Mouse (Mus musculus): ENCODE measurements around the gene Smtnl2. TPM values are rescaled to one million over a fixed set of nuclear protein-coding genes. Genes with fewer than 3 reads are reported as not detected.
"Not testable (repeated sequence)": the region's sequence is repeated elsewhere in the genome, so short reads cannot be mapped to it uniquely, and the experiment has no call there.

The Smtnl2 gene
- total RNA-seq, 1 experiment, result 23.6 TPM

DNA sequence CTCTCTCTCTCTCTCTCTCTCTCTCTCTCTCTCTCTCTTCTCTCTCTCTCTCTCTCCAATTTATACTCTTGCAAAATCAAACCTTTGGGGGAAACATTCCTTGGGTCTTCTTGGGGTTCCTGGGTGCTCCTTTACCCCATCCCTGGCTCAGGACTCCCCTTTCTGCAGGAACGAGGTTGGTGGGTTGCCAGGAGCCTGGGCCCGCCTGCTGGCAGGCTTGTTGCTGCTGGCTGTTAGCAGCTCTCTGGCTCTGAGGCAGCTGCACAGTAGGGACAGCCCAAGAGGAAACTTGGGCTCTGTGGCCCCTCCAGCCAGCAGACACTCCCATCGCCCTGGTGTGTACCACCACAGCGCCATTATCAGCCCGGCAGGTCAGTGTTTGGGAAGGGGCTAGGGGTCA lies 24.8 kb upstream of the Smtnl2 start:
- in situ Hi-C loops (cut with MboI; ENCODE audit: low sequenced_read_pairs in 2 of 2, unreplicated experiment in 2 of 2), result loop anchor here in 1 of 2 experiments (25.0 kb wide), 1 partner anchor 224 kb away; the partner anchor contains the start of genes 4933427D14Rik, Gm43951, Med31 and Txndc17
- no peaks in the 10 kb centered on the region for H3K36me3 ChIP-seq (ENCODE audit: control insufficient read depth, insufficient read depth, low read length, poor library complexity, severe bottlenecking)
- H3K4me1 ChIP-seq (ENCODE audit: control insufficient read depth in 2 of 2, insufficient read depth in 2 of 2, low read length in 2 of 2, poor library complexity in 1 of 2), result peaks cover 5 to 12% of the 10 kb centered on the region in 2 experiments; a peak in 2 of 4 replicates
- no peak overlapping the region for H3K4me3 ChIP-seq (ENCODE audit: insufficient read depth in 1 of 2, low read depth in 1 of 2, low read length in 2 of 2, poor library complexity in 1 of 2, severe bottlenecking in 1 of 2)
- no peaks in the 10 kb centered on the region for H3K9me3 ChIP-seq (ENCODE audit: control insufficient read depth, insufficient read depth, low read depth, low read length)
- no peak for TF ChIP-seq MAFK (IDR thresholded peaks at IDR 0.05; ENCODE audit: insufficient read depth, low read depth, low read length)
- no peak for TF ChIP-seq ZNF384 (IDR thresholded peaks at IDR 0.05; ENCODE audit: low read depth, low read length)
- DNase-seq (ENCODE audit: low read depth, low spot score), result no peak
- H3K27ac ChIP-seq (ENCODE audit: insufficient read depth, low read depth, low read length, poor library complexity, severe bottlenecking), result no peak overlapping the region
- H3K9ac ChIP-seq (ENCODE audit: insufficient read depth, low read depth, low read length, poor library complexity, severe bottlenecking), result no peak overlapping the region

DNA sequence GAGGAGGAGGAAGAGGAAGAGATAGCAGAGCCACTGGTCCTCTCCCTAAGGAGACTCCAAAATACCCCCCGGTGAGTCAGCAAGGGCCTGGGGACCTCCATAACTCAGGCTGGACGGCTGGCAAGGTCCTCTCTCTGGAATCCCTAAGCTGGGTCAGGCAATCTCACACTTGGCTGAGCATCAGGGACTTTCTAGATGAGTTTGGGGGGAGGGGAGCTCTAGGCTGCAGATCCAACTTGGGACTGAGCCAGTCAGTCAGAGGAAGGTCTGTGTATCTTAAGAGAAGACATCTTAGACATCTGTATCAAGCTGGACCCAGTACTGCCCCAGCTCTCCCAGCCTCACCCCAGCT lies 24.2 kb upstream of the Smtnl2 start:
- TF ChIP-seq HCFC1 (IDR thresholded peaks at IDR 0.05; ENCODE audit: borderline replicate concordance, insufficient read depth, low read length), result no peak
- TF ChIP-seq ZNF384 (IDR thresholded peaks at IDR 0.05; ENCODE audit: low read depth, low read length), result no peak
- no peak for TF ChIP-seq CHD2 (IDR thresholded peaks at IDR 0.05; ENCODE audit: low read depth, low read length)
- TF ChIP-seq ZC3H11A (IDR thresholded peaks at IDR 0.05; ENCODE audit: borderline replicate concordance, low read depth, low read length), result no peak
- no peak for TF ChIP-seq MAFK (IDR thresholded peaks at IDR 0.05; ENCODE audit: insufficient read depth, low read depth, low read length)
- no peak for DNase-seq (ENCODE audit: low read depth, low spot score)
- H3K4me3 ChIP-seq (ENCODE audit: insufficient read depth in 1 of 2, low read depth in 1 of 2, low read length in 2 of 2, poor library complexity in 1 of 2, severe bottlenecking in 1 of 2), result no peak overlapping the region
- peaks cover 5 to 12% of the 10 kb centered on the region in 2 experiments; a peak in 2 of 4 replicates for H3K4me1 ChIP-seq (ENCODE audit: control insufficient read depth in 2 of 2, insufficient read depth in 2 of 2, low read length in 2 of 2, poor library complexity in 1 of 2)
- H3K9ac ChIP-seq (ENCODE audit: insufficient read depth, low read depth, low read length, poor library complexity, severe bottlenecking), result no peak overlapping the region
- H3K36me3 ChIP-seq (ENCODE audit: control insufficient read depth, insufficient read depth, low read length, poor library complexity, severe bottlenecking), result no peaks in the 10 kb centered on the region
- in situ Hi-C loops (cut with MboI; ENCODE audit: low sequenced_read_pairs in 2 of 2, unreplicated experiment in 2 of 2), result loop anchor here in 1 of 2 experiments (25.0 kb wide), 1 partner anchor 223 kb away; the partner anchor contains the start of genes 4933427D14Rik, Gm43951, Med31 and Txndc17
- H3K9me3 ChIP-seq (ENCODE audit: control insufficient read depth, insufficient read depth, low read depth, low read length), result no peaks in the 10 kb centered on the region
- H3K27ac ChIP-seq (ENCODE audit: insufficient read depth, low read depth, low read length, poor library complexity, severe bottlenecking), result no peak overlapping the region

DNA sequence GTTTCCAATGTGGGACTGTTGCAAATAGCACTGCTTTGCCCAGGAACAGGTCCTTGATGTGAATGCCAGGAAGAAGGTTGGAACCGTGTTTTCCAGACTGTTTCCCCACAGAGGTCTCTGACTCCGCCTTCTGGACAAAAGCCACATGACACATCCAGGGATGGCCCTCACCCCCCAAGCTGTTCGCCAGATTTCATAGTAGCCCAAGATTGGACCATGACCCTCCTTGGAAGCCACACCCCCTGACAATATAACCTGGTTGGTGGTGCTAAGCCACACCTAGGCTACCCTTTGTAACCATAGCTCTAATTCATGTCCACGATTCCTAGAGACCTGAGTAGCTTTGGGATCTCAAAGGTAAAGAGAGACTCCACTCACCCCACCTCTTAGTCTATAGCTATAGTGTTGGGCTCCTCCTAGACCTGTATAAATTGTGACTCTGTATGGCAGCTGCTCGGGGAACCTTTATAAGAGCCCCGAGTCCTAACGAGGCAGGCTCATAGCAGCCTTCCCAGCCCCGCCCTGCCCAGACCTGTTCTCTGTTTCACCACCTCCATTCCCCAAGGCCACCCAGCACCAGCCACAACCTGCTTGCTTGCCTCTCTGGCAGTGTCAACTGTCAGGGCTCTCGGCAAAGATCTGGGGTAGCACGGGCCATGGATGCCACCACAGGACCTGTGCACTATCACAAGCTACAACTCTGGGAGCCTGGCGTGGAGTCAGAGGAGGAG lies 23.6 kb upstream of the Smtnl2 start, which contains the start of gene Ggt6:
Gene Ggt6, plus strand, starts transcription at position 564 of the 731 bp plus-strand sequence.
- no peak for DNase-seq (ENCODE audit: low read depth, low spot score)
- Histone ChIP-seq H3K9me3 (ENCODE audit: control insufficient read depth, insufficient read depth, low read depth, low read length) (no peaks in the 10 kb centered on the region), H3K27ac (ENCODE audit: insufficient read depth, low read depth, low read length, poor library complexity, severe bottlenecking) (no peak within 1 kb of the TSS), H3K9ac (ENCODE audit: insufficient read depth, low read depth, low read length, poor library complexity, severe bottlenecking) (no peak within 1 kb of the TSS), H3K36me3 (ENCODE audit: control insufficient read depth, insufficient read depth, low read length, poor library complexity, severe bottlenecking) (no peaks in the 10 kb centered on the region), H3K4me1 (ENCODE audit: control insufficient read depth in 2 of 2, insufficient read depth in 2 of 2, low read length in 2 of 2, poor library complexity in 1 of 2) (peaks cover 5 to 12% of the 10 kb centered on the region in 2 experiments; a peak in 2 of 4 replicates), H3K4me3 (ENCODE audit: insufficient read depth in 1 of 2, low read depth in 1 of 2, low read length in 2 of 2, poor library complexity in 1 of 2, severe bottlenecking in 1 of 2) (peak within 1 kb of the TSS in 1 of 2 experiments; percentile 27; a peak in 1 of 4 replicates)
- TF ChIP-seq ZC3H11A (IDR thresholded peaks at IDR 0.05; ENCODE audit: borderline replicate concordance, low read depth, low read length) (no peak), HCFC1 (IDR thresholded peaks at IDR 0.05; ENCODE audit: borderline replicate concordance, insufficient read depth, low read length) (no peak), ZNF384 (IDR thresholded peaks at IDR 0.05; ENCODE audit: low read depth, low read length) (no peak)
- in situ Hi-C loops (cut with MboI; ENCODE audit: low sequenced_read_pairs in 2 of 2, unreplicated experiment in 2 of 2), result loop anchor here (5.0 to 25.0 kb wide), 3 partner anchors 83 to 223 kb away; partner anchors contain the start of genes Med31 (in 2 of the 2), 4933427D14Rik (in 1 of the 2), Gm43951 (in 1 of the 2) and Txndc17 (in 1 of the 2)

DNA sequence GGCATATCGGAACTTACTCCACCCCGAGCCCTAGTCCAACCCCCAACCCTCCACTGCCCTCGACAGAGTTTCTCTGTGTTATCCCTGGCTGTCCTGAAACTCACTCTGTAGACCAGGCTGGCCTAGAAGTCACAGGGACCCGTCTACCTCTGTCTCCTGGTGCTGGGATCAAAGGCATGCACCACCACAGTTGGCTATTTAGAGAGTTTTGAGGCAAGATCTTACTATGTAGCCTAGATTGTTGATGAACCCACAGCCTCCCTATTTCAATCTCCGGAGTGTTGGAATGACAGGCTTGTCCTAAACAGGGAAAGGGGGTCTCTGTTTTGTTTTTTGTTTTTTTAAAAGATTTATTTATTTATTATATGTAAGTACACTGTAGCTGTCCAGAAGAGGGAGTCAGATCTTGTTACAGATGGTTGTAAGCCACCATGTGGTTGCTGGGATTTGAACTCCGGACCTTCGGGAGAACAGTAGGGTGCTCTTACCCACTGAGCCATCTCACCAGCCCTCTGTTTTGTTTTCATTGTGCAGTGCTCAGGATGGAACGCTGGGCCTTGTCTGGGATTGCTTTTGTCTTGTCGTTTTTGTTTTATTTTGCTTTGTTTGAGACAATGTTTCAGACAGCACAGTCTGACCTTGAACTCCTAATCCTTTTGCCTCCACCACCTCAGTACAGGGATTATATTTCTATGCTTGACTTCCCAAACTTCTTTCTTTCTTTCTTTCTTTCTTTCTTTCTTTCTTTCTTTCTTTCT lies 19.0 kb upstream of the Smtnl2 start:
- H3K27ac ChIP-seq (ENCODE audit: insufficient read depth, low read depth, low read length, poor library complexity, severe bottlenecking); H3K4me1 ChIP-seq (ENCODE audit: control insufficient read depth in 2 of 2, insufficient read depth in 2 of 2, low read length in 2 of 2, poor library complexity in 1 of 2); H3K9ac ChIP-seq (ENCODE audit: insufficient read depth, low read depth, low read length, poor library complexity, severe bottlenecking); H3K9me3 ChIP-seq (ENCODE audit: control insufficient read depth, insufficient read depth, low read depth, low read length); H3K4me3 ChIP-seq (ENCODE audit: insufficient read depth in 1 of 2, low read depth in 1 of 2, low read length in 2 of 2, poor library complexity in 1 of 2, severe bottlenecking in 1 of 2); H3K36me3 ChIP-seq (ENCODE audit: control insufficient read depth, insufficient read depth, low read length, poor library complexity, severe bottlenecking); DNase-seq (ENCODE audit: low read depth, low spot score): not testable (repeated sequence)
- in situ Hi-C loops (cut with MboI; ENCODE audit: low sequenced_read_pairs in 2 of 2, unreplicated experiment in 2 of 2), result loop anchor here (5.0 to 25.0 kb wide), 3 partner anchors 78 to 218 kb away; partner anchors contain the start of genes Med31 (in 2 of the 2), 4933427D14Rik (in 1 of the 2), Gm43951 (in 1 of the 2) and Txndc17 (in 1 of the 2)

Measured in ES-E14 (cell line).